Mouse (Mus musculus) embryo, embryonic 9.5 days (tissue): ENCODE measurements at regions not wholly inside any gene's neighbourhood (a gene's known extent, or its start where the extent isn't known, plus 50 kb on each side); places are given as distances from the start of the nearest gene placed in this dataset.

ENCODE experiments used
- DNase-seq: peaks from one replicate; pipeline ENCODE4 v3.0.0-alpha.2; 2017; ENCODE audit errors: extremely low spot score

- peak; percentile 23 for DNase-seq
Measured at GRCm38 (mm10) chr13:71148491-71149302, 307.1 kb upstream of the Adamts16 start.

- DNase-seq = no peak
Measured at GRCm38 (mm10) chr13:71146859-71147443, 305.3 kb upstream of the Adamts16 start.

GRCm38 (mm10) chr13:71138745-71139312, 297.2 kb upstream of the Adamts16 start:
- no peak for DNase-seq

GRCm38 (mm10) chr13:71135940-71136632, 294.5 kb upstream of the Adamts16 start:
- DNase-seq = no peak

GRCm38 (mm10) chr13:71121484-71121883, 279.9 kb upstream of the Adamts16 start:
- DNase-seq = peak; percentile 38

GRCm38 (mm10) chr13:71108175-71108574, 266.6 kb upstream of the Adamts16 start:
- no peak for DNase-seq

GRCm38 (mm10) chr13:71105229-71105838, 263.7 kb upstream of the Adamts16 start:
- peak; percentile 82 for DNase-seq

GRCm38 (mm10) chr13:71104419-71105228, 263.0 kb upstream of the Adamts16 start:
- no peak for DNase-seq

- DNase-seq = peak; percentile 20
Measured at GRCm38 (mm10) chr13:71084301-71084700, 242.7 kb upstream of the Adamts16 start.

GRCm38 (mm10) chr13:71075916-71076315, 234.3 kb upstream of the Adamts16 start:
- no peak for DNase-seq

GRCm38 (mm10) chr13:71074012-71074411, 232.4 kb upstream of the Adamts16 start:
- DNase-seq = no peak

GRCm38 (mm10) chr13:71068757-71069201, 227.2 kb upstream of the Adamts16 start:
- DNase-seq = no peak

- no peak for DNase-seq
Measured at GRCm38 (mm10) chr13:71068011-71068410, 226.4 kb upstream of the Adamts16 start.

GRCm38 (mm10) chr13:71065568-71065967, 224.0 kb upstream of the Adamts16 start:
- DNase-seq = no peak

- no peak for DNase-seq
Measured at GRCm38 (mm10) chr13:71064590-71065307, 223.1 kb upstream of the Adamts16 start.

GRCm38 (mm10) chr13:71053361-71054264, 212.0 kb upstream of the Adamts16 start:
- DNase-seq = no peak

GRCm38 (mm10) chr13:71050646-71051045, 209.0 kb upstream of the Adamts16 start:
- DNase-seq = peak; percentile 25

- DNase-seq = no peak
Measured at GRCm38 (mm10) chr13:71036000-71036399, 194.4 kb upstream of the Adamts16 start.
